Mouse (Mus musculus) heart, adult 8-10 months (tissue): ENCODE data around the gene Pkd2. TPM values are rescaled to one million over a fixed set of nuclear protein-coding genes. Genes with fewer than 3 reads are reported as not detected.

Experiments used
- DNase-seq: peaks from one replicate; pipeline ENCODE4 v3.0.0; 2022; ENCODE audit warnings: low spot score
- total RNA-seq, 4 experiments: library from RNA; stranded (reverse); gene quantifications; 2 replicates each; pipeline ENCODE4 v1.2.4; 2022

Pkd2 gene
- total RNA-seq, 4 experiments from 2014 or later, result 17.0 to 18.9 (median 18.2) TPM

DNA sequence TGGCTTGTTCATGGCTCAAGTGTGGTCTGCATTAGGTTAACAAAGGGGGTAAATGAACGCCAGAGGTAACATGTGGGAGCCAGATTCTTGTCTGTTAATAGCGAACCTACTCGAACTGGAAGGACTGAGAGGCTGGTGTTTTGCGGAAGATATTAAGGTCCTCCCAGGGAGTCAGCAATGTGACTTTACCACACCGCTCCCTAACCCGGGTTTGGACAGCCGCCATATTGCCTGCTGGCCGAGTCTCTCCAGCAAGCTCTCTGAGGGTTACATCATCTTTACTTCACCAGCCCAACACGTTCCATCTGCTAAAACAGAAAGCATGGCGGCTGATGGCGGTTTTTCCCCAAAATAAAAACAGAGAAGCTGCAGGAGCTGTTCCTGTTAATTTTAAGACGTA, 6.5 kb downstream of the Pkd2 start:
- DNase-seq, result peak; percentile 50

- no peak for DNase-seq
These were observed 7.6 kb downstream of the Pkd2 start for GRCm38 (mm10) chr5:104466816-104467215.

DNA sequence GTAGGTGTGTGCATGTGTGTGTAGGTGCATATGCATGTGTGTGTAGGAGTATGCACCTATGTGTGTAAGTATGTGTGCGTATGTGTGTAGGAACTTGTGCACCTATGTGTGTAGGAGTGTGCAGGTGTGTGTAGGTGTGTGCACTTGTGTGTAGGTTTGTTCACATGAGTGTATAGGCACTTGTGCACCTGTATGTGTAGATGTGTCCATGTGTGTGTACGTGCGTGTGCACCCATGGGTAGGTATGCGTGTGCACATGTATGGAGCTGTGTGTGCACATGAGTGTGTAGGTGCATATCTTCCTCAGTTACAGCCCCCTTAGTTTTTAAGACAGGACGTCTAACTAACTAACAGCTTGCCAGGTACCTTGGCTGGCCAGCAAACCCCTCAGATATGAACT, 9.3 kb downstream of the Pkd2 start:
- no peak for DNase-seq

GRCm38 (mm10) chr5:104470981-104471391, 11.7 kb downstream of the Pkd2 start:
- DNase-seq, result no peak

GRCm38 (mm10) chr5:104472371-104472770, 13.1 kb downstream of the Pkd2 start:
- peak; percentile 8 for DNase-seq

DNA sequence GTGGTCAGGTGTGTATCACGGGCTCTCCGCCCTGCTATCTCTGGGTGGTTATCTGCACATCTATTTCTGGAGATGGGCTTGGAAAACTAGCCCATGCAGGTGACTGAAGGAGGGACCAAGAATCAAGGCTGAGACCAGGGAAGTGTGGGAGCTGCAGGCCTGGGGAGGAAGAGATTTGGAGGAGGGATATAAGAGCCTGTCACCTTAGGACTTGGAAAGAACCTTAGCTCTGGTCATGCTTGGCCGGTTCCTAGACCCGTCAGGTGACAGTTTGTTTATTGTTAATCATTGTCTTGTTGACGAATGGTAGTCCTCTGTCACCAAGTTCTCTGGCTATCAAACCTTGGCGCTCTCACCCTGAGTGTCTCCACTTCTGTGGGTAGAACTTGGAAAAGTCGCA, 21.1 kb downstream of the Pkd2 start:
- DNase-seq, result no peak

DNA sequence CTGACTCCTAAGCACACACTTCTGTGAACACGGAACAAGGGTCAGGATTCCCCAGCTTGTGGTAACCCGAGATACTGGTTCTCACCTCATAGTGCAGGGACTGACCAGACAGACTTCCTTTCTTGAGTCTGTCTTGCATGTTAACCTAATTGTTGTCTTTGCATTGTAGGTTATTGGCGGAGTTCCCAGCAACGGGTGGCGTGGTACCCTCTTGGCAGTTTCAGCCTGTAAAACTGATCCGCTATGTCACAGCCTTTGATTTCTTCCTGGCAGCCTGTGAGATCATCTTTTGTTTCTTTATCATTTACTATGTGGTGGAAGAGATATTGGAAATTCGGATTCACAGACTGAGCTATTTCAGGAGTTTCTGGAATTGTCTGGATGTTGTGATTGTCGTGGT, 23.6 kb downstream of the Pkd2 start:
- DNase-seq, result no peak

GRCm38 (mm10) chr5:104491561-104491960, 32.3 kb downstream of the Pkd2 start:
- no peak for DNase-seq

- no peak for DNase-seq
These were observed 45.6 kb downstream of the Pkd2 start for GRCm38 (mm10) chr5:104504883-104505282.

- no peak for DNase-seq
These were observed 48.6 kb downstream of the Pkd2 start for GRCm38 (mm10) chr5:104507829-104508194.

- DNase-seq, result peak; percentile 78
These were observed 49.1 kb downstream of the Pkd2 start, which contains the start of gene BC005561 for GRCm38 (mm10) chr5:104508195-104508891. TSS of gene BC005561 (plus strand) at chr5:104508352.

- no peak for DNase-seq
These were observed 52.0 kb downstream of the Pkd2 start for GRCm38 (mm10) chr5:104511211-104511610.

GRCm38 (mm10) chr5:104538612-104539011, 79.4 kb downstream of the Pkd2 start:
- DNase-seq, result no peak

- DNase-seq, result no peak
These were observed 80.1 kb downstream of the Pkd2 start for GRCm38 (mm10) chr5:104539331-104539730.

Other genes with a start within 250 kb of the Pkd2 start
- not detected for gene Ibsp, start 160.3 kb upstream of the Pkd2 start, total RNA-seq
- gene Mepe, start 134.1 kb upstream of the Pkd2 start, total RNA-seq, result not detected
- under 1 TPM in 3 of 4 experiments, not detected in 1; 0.30 to 0.80 (median 0.37) TPM for gene Spp1, start 24.3 kb upstream of the Pkd2 start, total RNA-seq
- gene BC005561, start 48.9 kb downstream of the Pkd2 start, total RNA-seq, result 1 to 10 TPM; 3.5 to 4.7 (median 3.7) TPM